Mouse (Mus musculus) frontal cortex, postnatal 10 days (tissue): ENCODE results near the gene Ephb3.
"Not testable (repeated sequence)": the region's sequence is repeated elsewhere in the genome, so short reads cannot be mapped to it uniquely, and the experiment has no call there.

Experiments
- DNase-seq, 2 experiments: peaks; one replicate each; pipeline ENCODE4 v3.0.0; 2022; ENCODE audit warnings: low spot score in 2 of 2, mixed read lengths in 1 of 2

The Ephb3 gene

DNA sequence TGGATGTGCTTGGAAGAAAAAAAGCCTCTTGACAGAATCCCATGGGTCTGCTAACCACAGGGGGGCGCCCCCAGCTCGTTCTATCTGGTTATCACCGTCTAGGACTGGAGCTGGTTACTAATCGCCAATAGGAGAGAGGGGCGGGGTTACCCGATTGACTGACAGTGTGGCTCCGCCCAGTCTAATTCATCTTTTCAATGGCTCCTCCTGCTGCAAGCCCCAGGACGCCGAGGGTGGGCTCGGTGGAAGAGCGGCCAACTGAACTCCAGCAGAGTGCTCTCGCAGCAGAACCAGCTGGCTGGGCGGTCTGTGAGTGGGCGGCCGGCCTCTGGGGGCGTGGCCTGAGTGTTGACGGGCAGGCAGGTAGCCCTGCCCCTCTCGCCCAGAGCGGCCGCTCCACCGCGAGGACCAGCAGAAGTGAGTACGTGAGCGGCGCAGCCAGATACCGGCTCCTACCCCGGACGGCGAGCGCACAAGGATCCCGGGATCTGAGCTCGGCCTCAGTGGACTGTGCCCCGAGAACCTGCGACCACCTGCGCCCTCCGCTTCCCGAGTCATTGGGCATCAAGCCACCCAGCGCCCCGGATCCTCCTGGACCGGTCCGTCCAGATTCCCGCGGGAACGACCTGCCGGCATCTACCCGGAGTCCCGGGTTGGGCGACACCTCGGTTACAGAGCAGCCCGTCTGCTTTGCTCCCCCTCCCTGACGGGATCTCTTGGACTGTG lies at the start of gene Ephb3:
Gene Ephb3, plus strand, starts transcription at position 389 of the 726 bp plus-strand sequence.
- peak; percentile 99 to 100 for DNase-seq

DNA sequence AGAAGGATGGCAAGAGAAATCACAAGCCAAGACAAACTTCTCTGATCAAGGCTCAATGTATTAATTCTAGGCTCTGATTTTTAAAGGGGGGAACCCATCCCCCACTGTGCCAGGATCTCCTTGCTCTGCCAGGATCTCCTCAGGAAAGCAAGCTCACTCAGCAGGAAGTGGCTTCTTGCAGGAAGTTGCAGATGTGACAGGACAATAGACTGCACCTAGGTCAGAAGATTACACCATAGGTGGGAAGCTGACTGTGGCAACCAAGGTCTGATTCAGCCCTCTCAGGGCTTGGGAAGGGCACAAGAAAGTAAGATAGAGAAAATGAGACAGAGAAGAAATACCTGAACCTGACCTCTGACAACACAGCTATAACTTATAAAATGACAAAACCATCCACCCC lies 48.3 kb upstream of the Ephb3 start:
- DNase-seq = not testable (repeated sequence)

DNA sequence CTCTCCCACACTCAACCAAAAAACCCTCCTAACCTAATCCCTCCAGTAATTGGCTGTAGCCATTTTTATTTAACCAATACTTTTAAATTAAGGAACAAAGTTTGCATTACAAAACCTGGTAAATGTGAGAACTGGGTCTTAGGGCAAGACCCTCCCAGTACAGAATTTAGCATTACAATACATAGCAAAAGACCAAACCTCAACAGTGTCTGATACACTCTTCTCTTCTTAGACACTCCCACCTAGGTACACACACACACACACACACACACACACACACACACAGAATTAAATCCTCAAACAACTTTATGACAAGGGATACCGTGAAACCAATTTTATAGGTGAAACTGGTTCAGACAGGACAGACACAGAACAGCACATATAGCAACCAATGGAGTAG lies 45.3 kb upstream of the Ephb3 start:
- not testable (repeated sequence) for DNase-seq

GRCm38 (mm10) chr16:21163423-21163822 lies 41.1 kb upstream of the Ephb3 start:
- not testable (repeated sequence) for DNase-seq

DNA sequence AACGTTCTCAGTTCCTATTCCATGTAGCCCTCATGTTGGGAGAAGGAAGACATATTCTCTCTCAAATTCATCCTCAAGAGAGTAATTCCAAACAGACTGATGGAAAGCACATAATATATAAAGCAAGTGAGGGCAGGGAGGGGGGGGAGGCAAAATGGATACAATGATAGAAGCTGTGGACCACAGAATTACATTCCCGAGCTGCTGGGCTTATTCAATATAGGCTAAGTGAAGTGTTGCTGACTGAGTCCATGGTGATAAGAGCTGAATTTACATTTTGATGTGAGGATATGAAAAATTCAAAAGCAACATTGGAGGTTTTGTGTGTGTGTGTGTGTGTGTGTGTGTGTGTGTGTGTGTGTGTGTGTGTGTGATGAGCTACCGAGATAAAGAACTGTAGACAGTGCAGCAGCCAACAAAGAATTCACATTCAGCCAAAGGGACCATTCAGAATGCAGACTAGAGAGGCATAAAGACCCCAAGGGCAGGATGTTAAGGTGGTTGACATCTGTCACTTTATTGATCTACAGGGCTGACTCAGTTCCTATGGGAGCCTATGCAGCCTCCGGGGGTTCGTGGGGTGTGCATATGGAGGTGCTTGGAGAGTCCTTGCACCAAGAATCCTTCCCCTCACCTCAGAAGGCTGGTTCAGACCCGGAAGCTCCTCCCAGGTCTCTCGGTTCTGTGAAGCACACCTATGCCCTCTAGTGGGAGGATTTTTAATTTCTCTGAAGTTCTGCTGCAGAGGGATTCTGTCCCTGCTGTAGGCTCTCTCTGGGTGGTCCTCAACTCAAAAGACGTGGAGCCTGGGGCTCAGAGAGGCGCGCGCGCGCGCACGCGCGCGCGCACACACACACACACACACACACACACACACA lies 39.0 kb upstream of the Ephb3 start:
- DNase-seq = not testable (repeated sequence)

- DNase-seq = no peak
These were observed 35.8 kb upstream of the Ephb3 start for GRCm38 (mm10) chr16:21168730-21169129.

GRCm38 (mm10) chr16:21175236-21175635 lies 29.3 kb upstream of the Ephb3 start:
- no peak for DNase-seq

DNA sequence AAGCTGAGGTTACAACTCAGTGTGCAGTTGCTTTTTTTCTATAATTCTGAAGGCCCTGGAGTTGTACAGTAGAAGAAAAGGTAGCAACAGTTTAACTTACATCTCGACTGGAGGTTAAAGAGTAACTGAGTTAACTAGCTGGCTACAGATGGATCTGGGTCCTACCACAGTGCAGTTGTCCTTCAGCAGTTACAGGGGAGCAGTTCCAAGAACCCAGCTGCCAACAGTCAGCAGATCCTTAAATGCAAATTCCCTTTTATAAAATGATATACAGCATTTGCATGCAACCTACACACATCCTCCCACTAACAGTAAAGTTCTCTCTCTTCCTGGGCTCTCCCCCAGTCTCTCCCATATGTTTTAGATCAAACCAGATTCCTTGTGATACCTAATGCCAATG lies 22.4 kb upstream of the Ephb3 start:
- no peak for DNase-seq

DNA sequence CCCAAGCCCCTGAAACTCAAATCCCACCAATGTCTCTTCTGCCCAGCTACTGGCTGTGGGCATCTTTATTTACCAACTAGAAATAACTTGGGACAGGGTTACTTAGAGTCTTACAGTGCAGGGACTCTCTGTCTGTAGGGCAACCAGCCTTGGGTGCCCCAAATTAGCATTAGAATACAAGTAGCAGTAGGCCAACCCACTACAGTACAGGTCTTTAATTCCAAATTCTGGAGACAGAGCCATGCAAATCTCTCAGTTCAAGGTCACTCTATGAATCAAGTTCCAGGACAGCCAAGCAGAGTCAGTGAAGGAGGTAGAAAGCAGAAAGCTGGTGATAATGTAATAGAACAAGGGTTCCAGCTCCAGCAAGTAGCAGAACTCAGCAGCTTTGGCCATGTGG lies 19.9 kb upstream of the Ephb3 start:
- no peak for DNase-seq

- no peak for DNase-seq
These were observed 17.0 kb upstream of the Ephb3 start for GRCm38 (mm10) chr16:21187568-21187967.

- DNase-seq = no peak
These were observed 16.2 kb upstream of the Ephb3 start for GRCm38 (mm10) chr16:21188345-21188744.

DNA sequence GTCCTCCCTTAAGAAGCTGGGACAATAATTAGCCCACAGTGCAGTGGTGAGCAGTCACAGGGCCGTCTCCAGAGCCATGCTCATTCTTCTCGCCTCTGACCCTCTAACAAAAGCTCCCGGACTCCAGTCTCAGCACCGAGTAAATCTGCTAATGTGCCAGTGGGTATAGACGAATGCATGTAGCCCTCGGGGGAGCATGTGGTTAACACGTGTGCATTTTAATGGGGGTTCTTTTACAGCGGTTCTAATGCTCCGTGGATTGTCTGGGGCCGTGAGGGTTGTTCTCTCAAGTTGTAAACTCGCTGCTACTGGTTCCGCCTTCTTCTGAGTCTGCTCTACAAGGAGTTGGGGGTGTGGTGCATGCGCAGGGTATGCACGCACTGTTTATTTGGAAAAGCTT lies 13.0 kb upstream of the Ephb3 start:
- no peak for DNase-seq

GRCm38 (mm10) chr16:21192509-21193354 lies 11.8 kb upstream of the Ephb3 start:
- DNase-seq = peak in 1 of 2 experiments; percentile 29

GRCm38 (mm10) chr16:21194182-21194581 lies 10.4 kb upstream of the Ephb3 start:
- no peak for DNase-seq

DNA sequence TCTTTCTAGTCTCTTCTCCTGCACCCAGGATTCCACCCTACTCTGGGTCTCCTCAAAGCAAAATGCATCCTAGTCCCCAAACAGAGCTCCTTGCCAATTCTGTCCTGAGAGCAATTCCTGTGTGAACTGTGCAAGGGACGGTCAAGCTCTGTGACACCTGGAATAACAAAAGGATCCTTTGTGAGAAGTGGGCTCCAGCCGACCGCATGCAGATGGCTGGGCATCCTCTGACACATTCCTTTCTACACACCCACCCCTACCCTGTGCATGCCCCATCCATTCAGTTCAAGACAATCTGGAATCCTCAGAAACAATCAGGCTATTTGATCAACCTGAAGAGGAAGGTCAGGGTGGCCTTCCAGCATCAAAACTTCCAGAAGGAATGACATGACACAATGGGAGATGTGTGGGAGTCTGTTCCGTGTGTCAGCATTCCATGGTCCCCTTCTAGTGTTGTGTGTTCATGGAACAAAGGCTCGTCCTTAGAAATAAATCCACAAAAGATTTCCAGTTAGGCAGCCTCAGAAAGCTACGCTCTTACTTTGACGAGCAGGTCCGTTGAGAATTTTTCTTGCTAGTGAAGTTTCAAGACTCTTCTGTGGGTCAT lies 9.2 kb upstream of the Ephb3 start:
- no peak for DNase-seq

DNA sequence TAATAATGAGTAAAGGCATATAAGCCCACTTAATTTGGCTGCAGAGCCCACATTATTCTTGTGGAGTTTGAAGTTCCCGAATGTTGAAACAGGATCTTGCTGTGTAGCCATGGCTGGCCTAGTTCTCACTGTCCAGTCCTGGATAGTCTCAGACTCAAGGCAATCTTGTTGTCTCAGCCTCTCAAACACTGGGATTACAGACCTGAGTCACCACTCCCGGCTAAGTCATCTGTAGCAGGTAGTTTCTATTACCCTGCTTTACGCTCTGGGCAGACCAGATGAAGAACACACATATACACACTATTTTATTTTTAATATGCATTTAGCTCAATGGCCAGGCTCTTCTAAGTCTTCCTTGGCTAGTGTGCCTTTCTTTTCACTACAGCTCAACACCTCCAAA lies 8.0 kb upstream of the Ephb3 start:
- DNase-seq = no peak

- no peak for DNase-seq
These were observed 7.0 kb upstream of the Ephb3 start for GRCm38 (mm10) chr16:21197542-21197941.

DNA sequence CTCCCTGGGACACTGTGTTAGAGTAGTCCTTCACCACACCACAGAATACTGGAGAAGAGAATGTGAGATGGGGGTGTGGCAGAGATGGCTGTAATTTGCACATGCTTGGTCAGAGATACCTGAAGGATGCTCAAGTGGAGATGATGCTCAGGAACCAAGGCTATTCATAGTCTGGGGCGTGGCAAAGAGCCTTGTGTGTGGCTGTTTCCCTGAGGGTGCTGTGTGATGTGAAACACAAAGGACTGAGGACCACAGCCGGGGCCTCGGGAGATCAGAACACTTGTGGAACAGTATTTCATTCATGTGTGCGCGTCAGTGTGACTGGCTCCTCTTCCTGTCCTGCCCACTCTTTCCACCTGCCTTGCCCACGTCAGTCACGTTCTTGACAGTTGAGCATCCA lies 6.5 kb upstream of the Ephb3 start:
- DNase-seq = no peak

GRCm38 (mm10) chr16:21198529-21198928 lies 6.0 kb upstream of the Ephb3 start:
- DNase-seq = no peak

- DNase-seq = no peak
These were observed 5.1 kb upstream of the Ephb3 start for GRCm38 (mm10) chr16:21199426-21199825.

DNA sequence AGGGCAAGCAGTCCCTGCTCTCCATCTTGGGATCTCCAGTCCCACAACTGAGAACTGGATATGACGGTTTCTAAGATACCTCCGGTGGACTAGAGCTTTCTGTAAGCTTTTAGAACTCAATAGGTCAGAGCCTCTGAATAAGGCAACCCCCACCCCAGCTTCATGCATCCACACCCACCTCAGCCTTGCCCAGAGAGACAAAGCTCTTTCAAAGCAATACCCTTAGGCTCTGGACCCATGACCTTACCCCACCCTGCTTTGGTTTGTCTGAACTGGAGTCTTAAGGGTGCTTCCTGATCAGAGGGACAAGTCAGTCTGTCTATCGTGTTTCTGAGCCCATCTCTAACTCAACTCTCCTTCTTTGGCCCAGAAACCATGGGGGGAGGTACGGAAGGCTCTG lies 1.8 kb upstream of the Ephb3 start:
- no peak for DNase-seq
